Comparison of ENCODE assay signal across 20 mouse cellular contexts in genomic region chr4:86685231-86686008, GRCm38 (mm10). TPM values are rescaled to one million over a fixed set of nuclear protein-coding genes. Genes with fewer than 3 reads are reported as not detected.
A peak's percentile ranks its signal among the peaks of the same experiment; 100 is the strongest.
DNase-seq lines count a peak whose midpoint lies in the region; ATAC-seq and TF ChIP-seq lines count a peak whose summit lies in the region.
"Had no signal": no experiment of that assay in that cellular context is flagged by ENCODE, and none has a peak within 500 bp of the region (broad histone marks: within the 10 kb centered on the region; RNA-seq: fewer than 3 reads in every experiment).

No protein-coding gene starts in this region.

- H3K27ac ChIP-seq in embryonic facial prominence, embryonic 13.5 days = no peak overlapping the region
- no peak overlapping the region for H3K27ac ChIP-seq in embryonic facial prominence, embryonic 10.5 days (replicated peaks)
- H3K27ac ChIP-seq in liver, adult 2 months (replicated peaks; ENCODE audit: insufficient read depth, low read depth, low read length) = peak overlapping the region; percentile 49; the same call in 1 of the 2 replicates
- H3K27ac ChIP-seq: forebrain, embryonic 15.5 days; heart, embryonic 15.5 days; liver, embryonic 13.5 days; midbrain, embryonic 10.5 days; neural tube, embryonic 15.5 days had no signal

- no peaks in the 10 kb centered on the region for H3K9me3 ChIP-seq in embryonic facial prominence, embryonic 13.5 days
- no peaks in the 10 kb centered on the region for H3K9me3 ChIP-seq in embryonic facial prominence, embryonic 10.5 days
- H3K9me3 ChIP-seq: forebrain, embryonic 15.5 days; heart, embryonic 15.5 days; liver, embryonic 13.5 days; midbrain, embryonic 10.5 days; neural tube, embryonic 15.5 days had no signal

- peaks cover 14% of the 10 kb centered on the region; the same call in 1 of the 2 replicates for H3K4me1 ChIP-seq in embryonic facial prominence, embryonic 13.5 days
- H3K4me1 ChIP-seq in embryonic facial prominence, embryonic 10.5 days = peaks cover 8% of the 10 kb centered on the region; the same call in 1 of the 2 replicates
- H3K4me1 ChIP-seq in liver, adult 2 months (ENCODE audit: control insufficient read depth, insufficient read depth, low read length) = peaks cover 30% of the 10 kb centered on the region
- H3K4me1 ChIP-seq: forebrain, embryonic 15.5 days; midbrain, embryonic 10.5 days; neural tube, embryonic 15.5 days had no signal

- H3K36me3 ChIP-seq in embryonic facial prominence, embryonic 13.5 days = no peaks in the 10 kb centered on the region
- H3K36me3 ChIP-seq in embryonic facial prominence, embryonic 10.5 days (replicated peaks) = no peaks in the 10 kb centered on the region
- no peaks in the 10 kb centered on the region for H3K36me3 ChIP-seq in liver, adult 2 months (ENCODE audit: control insufficient read depth, insufficient read depth, low read length)
- H3K36me3 ChIP-seq: forebrain, embryonic 15.5 days; heart, embryonic 15.5 days; liver, embryonic 13.5 days; midbrain, embryonic 10.5 days; neural tube, embryonic 15.5 days had no signal

- H3K79me2 ChIP-seq in liver, adult 2 months (ENCODE audit: control insufficient read depth, insufficient read depth, low read length) = no peaks in the 10 kb centered on the region; the same call in 1 of the 2 replicates

- H3K9ac ChIP-seq in embryonic facial prominence, embryonic 13.5 days = no peak overlapping the region
- H3K9ac ChIP-seq in liver, adult 2 months (ENCODE audit: low read depth, low read length) = no peak overlapping the region
- H3K9ac ChIP-seq: forebrain, embryonic 15.5 days; heart, embryonic 15.5 days; liver, embryonic 13.5 days; neural tube, embryonic 15.5 days had no signal

- no peak for TF ChIP-seq CTCF in liver, adult 2 months (IDR thresholded peaks at IDR 0.05; ENCODE audit: low read depth, low read length)

- ATAC-seq in embryonic facial prominence, embryonic 13.5 days (ENCODE audit: insufficient number of reproducible peaks, insufficient read depth, low FRiP score, low TSS enrichment, low read depth) = peak; percentile 17; the same call in 1 of the 2 replicates
- ATAC-seq: activated CD4-positive, CD25-positive, alpha-beta regulatory T cell, adult 4 months; forebrain, embryonic 15.5 days had no signal

- WGBS in embryonic facial prominence, embryonic 13.5 days = 61% methylated on average over 11 of the region's 11 CpGs
- 64% methylated on average over 11 of the region's 11 CpGs for WGBS in embryonic facial prominence, embryonic 10.5 days
- 73% methylated on average over 11 of the region's 11 CpGs for WGBS in liver, adult 2 months

- DNase-seq in embryonic facial prominence, embryonic 10.5 days (ENCODE audit: low spot score) = no peak
- no peak for DNase-seq in liver, adult 2 months (ENCODE audit: extremely low read depth, low read depth, low spot score)
- DNase-seq in liver = no peak
- peak; percentile 64 for DNase-seq in ovary, adult 18-20 months (ENCODE audit: low spot score)
- DNase-seq in ovary, postnatal 10 days (ENCODE audit: low spot score) = no peak
- DNase-seq in gonadal fat pad, adult 2 months (ENCODE audit: low read depth) = peak; percentile 99
- DNase-seq in urinary bladder, postnatal 36 days (ENCODE audit: low spot score in 2 of 2) = no peak
- DNase-seq: cerebellum, adult 8-10 months; gastrocnemius, postnatal 14 days; kidney, adult 2 months; kidney, postnatal 36 days; liver, embryonic 13.5 days; thymus, postnatal 36 days had no signal

- no peak overlapping the region for H3K4me2 ChIP-seq in embryonic facial prominence, embryonic 13.5 days
- H3K4me2 ChIP-seq: forebrain, embryonic 15.5 days; heart, embryonic 15.5 days; liver, embryonic 13.5 days; neural tube, embryonic 15.5 days had no signal

- no peak overlapping the region for H3K4me3 ChIP-seq in embryonic facial prominence, embryonic 13.5 days
- H3K4me3 ChIP-seq in embryonic facial prominence, embryonic 10.5 days = no peak overlapping the region
- H3K4me3 ChIP-seq in liver, adult 2 months (ENCODE audit: insufficient read depth, low read depth, low read length) = no peak overlapping the region
- H3K4me3 ChIP-seq: forebrain, embryonic 15.5 days; heart, embryonic 15.5 days; liver, embryonic 13.5 days; midbrain, embryonic 10.5 days; neural tube, embryonic 15.5 days had no signal

- TF ChIP-seq POLR2A in liver, adult 2 months (IDR thresholded peaks at IDR 0.05; ENCODE audit: extremely low read depth, insufficient read depth, low read length) = no peak

- H3K27me3 ChIP-seq in embryonic facial prominence, embryonic 13.5 days = no peaks in the 10 kb centered on the region
- no peaks in the 10 kb centered on the region for H3K27me3 ChIP-seq in embryonic facial prominence, embryonic 10.5 days (replicated peaks; ENCODE audit: low read depth, poor library complexity, severe bottlenecking)
- H3K27me3 ChIP-seq in liver, adult 2 months (ENCODE audit: control insufficient read depth, insufficient read depth, low read length) = no peaks in the 10 kb centered on the region
- H3K27me3 ChIP-seq: CH12.LX; forebrain, embryonic 15.5 days; heart, embryonic 15.5 days; liver, embryonic 13.5 days; neural tube, embryonic 15.5 days had no signal

RNA-seq across cellular contexts. Expression of gene Plin2, which starts 15.6 kb away (rescaled TPM):
- polyA plus RNA-seq in embryonic facial prominence, embryonic 13.5 days (2015; fragmentation: Nextera tagmentation; extraction: Ambion mirVana) = 73.5 and 75.0 TPM in 2 replicates
- polyA plus RNA-seq in embryonic facial prominence, embryonic 10.5 days (2016; fragmentation: Nextera tagmentation; extraction: Ambion mirVana) = 70.4 and 75.4 TPM in 2 replicates
- total RNA-seq in liver, adult 2 months (2014; rRNA removed) = 294 and 339 TPM in 2 replicates
- polyA plus RNA-seq in liver, adult 2 months (2012; rRNA removed) = 449 and 502 TPM in 2 replicates
- 124 and 416 TPM in 2 replicates for polyA plus RNA-seq in gonadal fat pad, adult 2 months (2012; rRNA removed)

Comparison
In these comparisons a context has a peak if more than half of its experiments do, and no peak if none do; other contexts are left out.
1. DNase-seq: peak in ovary, adult 18-20 months (single experiment) and gonadal fat pad, adult 2 months (single experiment); none in embryonic facial prominence, embryonic 10.5 days (single experiment), liver, adult 2 months (single experiment), liver (single experiment), ovary, postnatal 10 days (single experiment) and urinary bladder, postnatal 36 days (0 of 2).